Mouse (Mus musculus): ENCODE results near the gene Mgat5.

- TF ChIP-seq CTCF (IDR thresholded peaks at IDR 0.05; ENCODE audit: extremely low read depth, insufficient read length, insufficient replicate concordance, low read depth, low read length) (no peak), POLR2A (IDR thresholded peaks at IDR 0.05; ENCODE audit: low read depth, low read length) (no peak)
Measured at GRCm38 (mm10) chr1:127444836-127445485, 240.1 kb downstream of the Mgat5 start.

Data from small intestine, adult 2 months (tissue).